Mouse (Mus musculus): ENCODE results near the gene Gm4131.

Gene Gm4131

DNA sequence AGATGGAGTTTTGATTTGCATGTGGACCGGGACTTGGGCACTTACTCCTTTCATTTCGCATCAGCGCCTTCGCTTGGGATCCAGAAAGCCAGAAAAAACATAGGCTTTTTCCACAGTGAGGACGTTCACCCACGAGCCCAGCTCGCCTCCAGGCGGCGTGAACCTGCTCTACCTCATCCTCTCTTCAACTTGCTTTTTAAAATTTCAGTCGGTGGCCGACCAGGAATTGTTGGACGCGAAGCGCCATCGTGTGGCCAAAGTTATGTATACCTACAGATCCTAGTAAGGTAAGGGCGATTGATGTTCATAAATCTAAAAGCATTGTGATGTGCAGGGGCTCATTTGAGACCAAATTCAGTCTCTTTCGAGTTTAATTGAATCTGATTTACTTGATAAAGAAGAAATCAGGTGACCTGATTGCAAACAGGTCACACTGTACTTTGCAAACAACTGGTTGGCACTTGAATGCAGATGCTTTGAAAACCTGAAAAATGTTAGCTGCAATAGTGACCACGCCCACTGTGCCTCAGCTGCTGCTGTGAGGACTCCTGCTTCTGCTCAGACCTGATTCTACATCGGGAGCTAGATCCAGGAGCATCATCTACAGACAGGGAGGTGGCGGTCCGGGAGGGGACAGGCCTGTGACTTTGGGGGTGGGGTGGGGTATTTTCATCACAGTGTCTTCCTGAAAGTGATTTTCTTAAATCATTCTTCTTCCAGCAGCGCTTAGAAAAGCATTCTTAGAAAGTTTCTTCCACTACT is 109.1 kb downstream of the Gm4131 start:
- DNase-seq (ENCODE audit: low spot score in 2 of 2) = peak; percentile 83 to 90

DNA sequence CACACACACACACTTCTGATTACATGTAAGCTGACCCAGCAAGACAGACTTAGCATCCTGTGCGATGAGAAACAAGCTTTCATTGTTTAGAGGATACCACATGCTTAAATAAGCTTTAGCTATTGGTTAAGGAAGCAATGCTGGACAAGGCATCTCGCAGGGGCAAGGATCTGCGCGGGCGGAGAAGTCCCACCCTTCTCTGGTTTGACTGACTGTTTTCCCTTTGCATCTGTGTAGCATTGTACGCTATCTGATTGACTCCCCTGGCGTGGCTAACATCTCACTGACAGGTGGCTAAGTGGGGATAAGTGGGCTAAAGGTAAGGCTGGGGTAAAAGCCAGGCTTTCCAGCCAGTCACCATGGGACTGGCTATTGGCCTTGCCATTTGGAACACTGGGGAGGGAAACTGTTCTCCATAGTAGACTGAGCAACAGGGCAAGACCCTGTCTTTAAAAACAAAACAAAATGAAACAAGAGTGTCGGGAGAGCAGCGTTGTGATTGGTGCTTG is 110.4 kb downstream of the Gm4131 start, which contains the start of gene Gucy1b2:
Gene Gucy1b2, minus strand, starts transcription at position 51 of the 509 bp plus-strand sequence.
- DNase-seq (ENCODE audit: low spot score in 2 of 2) = no peak

GRCm38 (mm10) chr14:62455570-62455879 is 111.2 kb downstream of the Gm4131 start:
- no peak for DNase-seq (ENCODE audit: low spot score in 2 of 2)

DNA sequence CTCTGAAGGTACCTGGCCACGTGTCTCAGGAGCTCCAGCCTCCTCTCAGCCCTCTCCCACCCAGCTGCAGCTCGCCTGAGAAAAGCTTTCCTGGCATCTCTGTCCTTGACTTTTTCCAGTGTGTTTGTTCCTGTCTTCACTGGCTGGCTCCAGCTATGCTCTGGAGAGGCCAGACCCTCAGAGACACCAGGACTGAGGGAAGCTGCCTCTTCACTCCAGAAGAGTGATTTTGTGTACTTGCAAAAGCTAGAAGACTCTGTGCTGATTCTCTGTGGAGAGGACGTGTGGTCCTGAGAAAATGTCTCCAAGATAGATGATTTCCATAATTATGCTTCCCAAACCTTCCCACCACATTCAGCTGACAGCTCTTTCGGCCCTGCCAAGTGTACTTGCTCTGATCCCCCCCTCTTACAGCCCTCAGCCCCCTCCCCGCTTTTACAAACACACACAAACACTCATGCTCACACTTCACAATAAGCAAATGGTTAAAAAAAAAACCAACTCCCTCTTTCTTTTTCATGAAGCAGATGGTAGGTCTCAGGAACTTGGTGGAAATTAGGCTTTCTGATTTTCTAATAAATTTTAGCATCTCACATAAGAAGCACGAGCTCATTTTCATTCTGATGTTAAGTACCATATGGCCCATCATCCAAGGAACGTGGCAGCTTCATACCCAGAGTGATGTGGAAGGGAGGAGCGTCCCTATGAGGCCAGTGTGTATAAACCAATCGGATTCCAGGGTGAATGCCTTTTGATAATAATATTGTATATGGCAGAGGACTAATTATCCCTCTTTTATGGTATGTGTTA is 111.8 kb downstream of the Gm4131 start:
- DNase-seq (ENCODE audit: low spot score in 2 of 2) = no peak

DNA sequence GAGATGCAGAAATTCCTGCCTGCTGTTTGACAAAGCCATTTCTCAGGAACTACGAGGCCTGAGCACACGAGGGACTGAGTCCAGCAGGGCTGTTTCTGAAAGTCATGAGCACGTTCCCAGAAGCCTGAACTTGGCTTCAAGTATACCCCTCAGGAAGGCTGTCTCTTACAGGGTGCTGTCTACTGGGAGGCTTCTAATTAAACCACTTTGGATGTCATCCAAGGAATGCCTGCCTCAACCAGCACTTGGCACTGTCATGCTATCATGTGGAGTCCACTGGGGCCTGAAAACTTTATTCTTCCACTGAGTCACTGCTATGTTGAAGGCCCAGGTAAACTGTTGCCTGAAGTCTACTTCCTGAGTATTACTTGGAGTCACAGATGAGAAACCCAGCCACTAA is 112.6 kb downstream of the Gm4131 start:
- no peak for DNase-seq (ENCODE audit: low spot score in 2 of 2)

DNA sequence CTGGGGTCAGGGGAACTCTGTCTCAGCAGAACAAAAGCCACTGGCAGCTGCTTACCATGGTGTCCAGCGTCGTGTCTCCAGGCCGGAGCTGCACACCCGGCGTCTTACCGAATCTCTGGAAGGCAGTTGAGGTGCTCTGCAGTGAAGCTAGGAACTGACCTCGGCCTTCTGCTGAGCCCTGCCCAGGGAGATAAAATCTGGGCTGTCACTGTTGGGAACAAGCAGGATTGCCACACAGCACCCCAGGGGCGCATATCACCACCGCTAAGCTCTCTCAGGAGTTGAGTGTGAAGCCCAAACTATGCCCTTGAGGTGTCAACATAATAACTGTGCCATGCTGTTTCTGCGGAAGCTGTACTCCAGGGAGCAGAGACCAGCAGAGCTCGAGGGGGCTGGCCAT is 113.4 kb downstream of the Gm4131 start:
- DNase-seq (ENCODE audit: low spot score in 2 of 2) = no peak

DNA sequence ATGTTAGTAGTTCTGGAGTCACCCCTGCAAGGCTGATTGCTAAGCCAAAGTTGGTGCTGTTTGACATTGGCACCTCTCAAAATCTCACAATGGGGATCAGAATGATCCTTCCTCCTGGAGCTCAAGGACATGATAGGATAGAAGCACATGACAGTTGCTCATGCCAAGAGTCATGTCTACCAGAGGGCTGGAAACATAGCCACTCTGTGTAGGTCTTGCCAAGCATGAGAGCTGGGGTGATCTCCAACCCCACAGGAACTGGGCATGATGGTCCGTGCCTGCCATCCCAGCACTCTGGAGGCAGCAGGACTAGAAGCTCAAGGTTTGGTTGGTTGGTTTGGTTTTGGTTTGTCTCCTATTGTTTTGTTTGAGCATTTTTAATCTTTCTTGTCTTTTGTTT is 116.0 kb downstream of the Gm4131 start:
- no peak for DNase-seq (ENCODE audit: low spot score in 2 of 2)

- no peak for DNase-seq (ENCODE audit: low spot score in 2 of 2)
These were observed 119.5 kb downstream of the Gm4131 start for GRCm38 (mm10) chr14:62447214-62447548.

DNA sequence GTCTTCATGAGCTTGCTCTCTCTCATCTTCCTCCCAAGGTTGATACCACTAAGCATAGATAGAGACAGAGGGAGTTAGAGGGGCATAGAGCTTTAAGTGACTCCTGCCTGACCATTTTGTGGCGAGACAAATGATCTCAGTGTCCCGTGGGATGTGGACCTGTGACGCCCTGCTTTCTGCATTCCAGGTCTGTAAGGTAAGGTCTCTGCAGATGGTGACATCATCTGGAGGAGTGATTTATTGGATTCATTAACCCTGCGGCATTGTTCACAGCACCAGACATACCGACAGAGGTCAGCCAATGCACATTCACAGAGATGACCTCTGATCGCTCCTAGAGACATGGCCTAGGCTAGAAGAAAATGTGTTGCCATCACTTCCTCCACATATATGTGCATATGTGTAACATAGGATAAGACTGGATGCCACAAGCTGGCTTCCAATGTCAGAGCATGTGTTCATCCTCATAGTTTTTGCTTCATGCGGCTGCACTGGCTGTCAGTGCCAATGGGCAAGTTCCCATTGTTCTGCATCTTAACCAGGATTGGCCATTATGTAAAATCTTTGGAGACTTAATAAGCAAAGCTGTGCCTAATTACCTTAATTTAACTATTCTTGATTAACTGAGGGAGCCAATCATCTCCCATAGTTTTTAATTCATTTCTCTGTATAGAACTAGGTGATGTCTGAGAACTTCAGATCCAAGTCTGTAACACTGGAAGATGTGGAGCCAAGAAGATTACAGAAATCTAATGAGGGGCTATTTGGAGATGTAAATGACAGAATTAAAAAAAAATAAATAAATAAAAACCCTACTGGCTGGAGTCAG is 120.1 kb downstream of the Gm4131 start:
- no peak for DNase-seq (ENCODE audit: low spot score in 2 of 2)

DNA sequence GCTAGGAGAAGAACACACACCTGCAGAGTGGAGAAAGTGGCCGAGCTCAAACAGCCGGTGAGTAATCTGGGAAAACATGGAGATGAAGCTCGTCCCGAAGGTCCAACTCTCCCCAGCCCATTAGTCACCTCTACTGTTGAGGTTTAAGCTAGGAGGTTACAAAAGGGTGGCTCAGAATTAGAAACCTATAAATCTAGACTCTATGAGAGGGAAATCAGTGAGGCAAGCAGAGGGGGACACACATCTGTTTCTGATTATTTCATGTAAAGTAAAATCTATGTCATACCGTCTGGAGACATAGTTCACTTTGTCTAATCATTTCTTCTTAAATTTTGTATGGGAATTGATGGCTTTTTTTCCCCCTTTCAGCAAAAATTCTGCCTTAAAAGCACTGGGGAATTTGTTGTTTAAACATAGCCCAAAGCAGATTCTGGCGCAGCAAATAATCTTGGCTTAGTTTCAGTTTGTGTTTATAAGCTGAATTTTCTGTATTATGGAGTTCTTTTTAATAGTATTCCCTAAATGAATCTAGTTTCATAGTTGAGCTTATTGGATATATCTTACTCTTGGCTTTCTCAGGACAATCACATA is 122.8 kb downstream of the Gm4131 start:
- no peak for DNase-seq (ENCODE audit: low spot score in 2 of 2)

- no peak for DNase-seq (ENCODE audit: low spot score in 2 of 2)
These were observed 123.8 kb downstream of the Gm4131 start for GRCm38 (mm10) chr14:62442971-62443370.

- DNase-seq (ENCODE audit: low spot score in 2 of 2) = no peak
These were observed 126.7 kb downstream of the Gm4131 start for GRCm38 (mm10) chr14:62440036-62440435.

- DNase-seq (ENCODE audit: low spot score in 2 of 2) = no peak
These were observed 128.5 kb downstream of the Gm4131 start for GRCm38 (mm10) chr14:62438236-62438635.

DNA sequence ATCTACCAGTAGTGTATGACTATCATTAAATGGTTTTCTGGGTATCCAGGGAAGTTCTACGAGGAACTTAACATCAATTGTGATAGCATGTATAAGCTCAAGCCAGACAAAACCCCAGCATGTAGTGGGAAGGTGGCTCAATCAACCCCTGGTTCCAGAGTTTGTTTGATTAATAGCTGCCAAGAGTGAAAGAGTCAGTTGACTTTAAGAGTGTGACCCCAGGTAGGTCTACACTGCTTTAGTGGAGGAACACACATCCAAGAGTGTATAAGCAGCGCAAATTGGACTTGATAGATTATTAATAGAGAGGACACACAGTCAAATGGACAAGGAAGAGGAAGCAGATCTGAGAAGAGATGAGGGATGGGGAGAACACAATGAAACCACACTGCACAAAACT is 128.9 kb downstream of the Gm4131 start:
- DNase-seq (ENCODE audit: low spot score in 2 of 2) = no peak

DNA sequence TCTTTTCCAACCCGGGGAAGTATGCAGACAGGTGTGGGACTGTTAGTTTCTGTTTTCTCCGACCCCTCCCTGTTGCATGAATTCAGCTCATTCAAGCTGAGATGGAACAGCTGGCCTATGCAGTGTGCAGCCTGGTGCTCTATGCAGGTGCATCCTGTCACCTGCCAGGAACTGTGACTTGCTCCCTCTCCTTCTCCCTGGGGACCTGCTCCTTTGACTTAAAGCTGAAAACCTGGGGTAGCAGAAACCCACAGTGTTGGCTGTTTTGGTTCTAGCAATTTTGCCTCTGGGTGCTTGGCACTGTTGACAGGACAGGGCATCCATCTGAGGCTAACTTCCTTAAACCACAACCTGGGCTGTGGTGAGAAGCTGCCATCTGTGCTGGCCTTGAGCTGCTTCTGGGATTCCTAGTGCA is 141.4 kb downstream of the Gm4131 start:
- no peak for DNase-seq (ENCODE audit: low spot score in 2 of 2)

GRCm38 (mm10) chr14:62422265-62422664 is 144.5 kb downstream of the Gm4131 start:
- DNase-seq (ENCODE audit: low spot score in 2 of 2) = no peak

DNA sequence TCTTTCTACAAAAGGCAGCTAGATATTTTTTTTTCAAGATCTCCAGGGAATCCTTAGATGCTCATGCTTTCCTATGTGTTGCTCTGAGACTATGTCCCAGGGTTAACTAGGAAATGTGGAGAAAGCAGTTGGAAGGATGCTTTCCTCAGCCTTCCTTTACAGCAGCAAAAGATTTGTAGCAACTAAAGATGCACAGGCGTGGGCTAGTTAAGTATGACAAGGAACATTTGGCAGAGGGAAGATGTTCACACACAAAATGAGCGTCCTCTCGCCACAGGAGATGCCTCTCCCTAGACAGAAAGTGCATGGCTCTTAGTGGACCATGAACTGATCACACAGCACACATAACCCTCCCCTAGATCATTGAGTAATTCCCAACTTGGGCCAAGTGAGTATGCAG is 149.2 kb downstream of the Gm4131 start:
- DNase-seq (ENCODE audit: low spot score in 2 of 2) = no peak

DNA sequence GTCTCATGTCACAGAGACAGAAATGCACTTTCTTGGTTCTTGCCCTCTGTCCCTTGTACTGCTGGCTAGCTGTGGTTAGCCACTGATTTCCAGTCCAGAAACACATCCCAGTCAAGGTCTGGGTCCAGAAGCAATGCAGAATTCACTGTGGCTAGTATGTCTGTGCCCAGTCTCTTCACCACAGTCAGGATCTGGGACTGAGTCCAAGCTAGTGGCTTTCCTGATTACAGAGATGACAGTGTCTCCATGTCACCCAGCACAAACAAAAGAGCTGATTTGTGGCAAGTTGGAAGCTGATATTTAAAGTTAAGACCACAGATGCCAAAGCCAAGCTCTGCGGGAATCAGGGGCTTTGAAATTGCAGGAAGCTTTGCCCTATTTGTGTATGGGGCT is 150.0 kb downstream of the Gm4131 start:
- DNase-seq (ENCODE audit: low spot score in 2 of 2) = no peak

DNA sequence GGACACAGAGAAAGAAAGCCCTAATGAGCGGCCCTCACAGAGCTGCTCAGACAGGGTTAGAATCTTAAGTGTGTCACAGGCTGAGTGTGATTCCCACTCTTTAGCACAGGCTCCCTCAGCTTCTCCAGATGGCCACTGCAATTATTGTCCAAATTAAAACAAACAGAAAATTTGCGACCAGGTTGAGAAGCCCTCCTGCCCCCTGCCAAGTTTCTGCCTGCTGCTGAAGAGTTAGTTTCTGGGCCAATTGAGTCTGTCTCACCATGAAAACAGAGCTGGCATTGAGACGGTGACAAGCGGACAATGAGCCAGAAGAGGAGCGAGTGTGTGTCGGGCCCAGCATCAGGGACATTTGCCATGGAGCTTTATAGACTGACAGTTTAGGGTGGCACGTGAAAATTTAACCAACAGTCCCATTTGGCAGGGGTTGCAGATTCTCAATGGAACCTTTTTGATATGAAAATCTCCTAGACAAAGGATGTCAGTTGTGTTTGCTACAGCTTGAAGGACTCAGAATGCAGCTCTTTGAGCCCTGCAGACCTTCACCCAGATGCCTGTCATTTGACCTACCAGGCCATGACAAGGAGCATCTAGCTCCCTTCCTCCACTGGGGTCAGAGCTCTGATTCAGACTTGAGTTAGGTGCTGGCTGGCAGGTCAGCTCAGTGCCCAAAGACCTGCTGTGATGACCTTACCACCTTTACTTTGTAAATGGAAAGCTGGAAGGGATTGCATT is 150.5 kb downstream of the Gm4131 start:
- no peak for DNase-seq (ENCODE audit: low spot score in 2 of 2)
